Mouse (Mus musculus) spleen, adult 2 months (tissue): ENCODE measurements around the gene Catsper3.

ENCODE experiments used
- CTCF ChIP-seq: fragments of 200-500 bp; IDR thresholded peaks from 2 replicates; pipeline ENCODE4 v1.5.1; 2011; ENCODE audit warnings: mild to moderate bottlenecking, inconsistent platforms; ENCODE audit not compliant: insufficient read depth, insufficient read length, insufficient replicate concordance; ENCODE audit errors: extremely low read depth
- POLR2A ChIP-seq: fragments of 200-500 bp; IDR thresholded peaks from 2 replicates; pipeline ENCODE4 v1.6.1; 2011; ENCODE audit warnings: low read depth, low read length, inconsistent platforms

DNA sequence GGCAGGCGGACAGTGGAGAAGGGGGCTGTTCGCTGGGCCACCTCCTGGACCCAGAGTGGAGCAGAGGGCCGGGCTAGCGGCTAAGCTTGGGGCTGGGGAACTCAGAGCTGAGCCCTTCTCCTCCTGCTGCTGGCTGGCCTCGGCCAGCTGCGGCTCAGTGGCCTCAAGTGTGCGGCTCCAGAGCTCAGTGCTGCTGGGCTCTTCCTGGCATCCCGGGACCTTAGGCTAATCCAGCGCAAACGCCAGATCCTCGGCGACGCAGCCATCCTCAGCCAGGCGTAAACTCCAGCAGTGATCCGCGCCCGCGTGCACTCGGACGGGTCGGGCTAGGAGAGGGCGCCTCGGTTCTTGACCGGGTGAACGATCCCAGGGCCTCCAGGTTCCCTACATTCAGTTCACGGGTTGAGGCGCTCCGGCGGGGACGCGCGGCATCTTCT, 40.9 kb downstream of the Catsper3 start:
- no peak for TF ChIP-seq CTCF
- no peak for TF ChIP-seq POLR2A
